Mouse (Mus musculus) cerebellum, adult 2 months (tissue): ENCODE measurements around the gene Clic5. TPM values are rescaled to one million over a fixed set of nuclear protein-coding genes. Genes with fewer than 3 reads are reported as not detected.

ENCODE experiments used
- DNase-seq, 2 experiments: peaks; one replicate each; pipeline ENCODE4 v3.0.0; 2021
- H3K27ac ChIP-seq: fragments of 200-500 bp; 2 replicates; pipeline ENCODE4 v1.5.1; 2012; ENCODE audit warnings: low read length, control low read depth, inconsistent platforms; ENCODE audit not compliant: insufficient read depth
- H3K27me3 ChIP-seq: fragments of 200-500 bp; 2 replicates; pipeline ENCODE4 v1.6.1; 2012; ENCODE audit warnings: inconsistent platforms, mild to moderate bottlenecking, low read length, moderate library complexity; ENCODE audit not compliant: control insufficient read depth, insufficient read depth
- H3K4me1 ChIP-seq: fragments of 200-500 bp; 2 replicates; pipeline ENCODE4 v1.6.1; 2011; ENCODE audit warnings: low read length; ENCODE audit not compliant: control insufficient read depth, insufficient read depth
- H3K4me3 ChIP-seq: fragments of 200-500 bp; replicated peaks from 2 replicates; pipeline ENCODE3; 2011; ENCODE audit warnings: mild to moderate bottlenecking, low read depth, low read length, control low read depth; ENCODE audit not compliant: insufficient read depth
- CTCF ChIP-seq: fragments of 200-500 bp; IDR thresholded peaks from 2 replicates; pipeline ENCODE4 v1.5.1; 2011; ENCODE audit warnings: low read depth, mild to moderate bottlenecking, control low read depth, low read length, moderate library complexity, borderline replicate concordance; ENCODE audit not compliant: insufficient read depth
- POLR2A ChIP-seq: fragments of 200-500 bp; IDR thresholded peaks from 2 replicates; pipeline ENCODE4 v1.6.1; 2011; ENCODE audit warnings: low read length, control low read depth, borderline replicate concordance; ENCODE audit not compliant: insufficient read depth
- WGBS: fragments of 180-500 bp; shearing (Covaris S2); methylation state at CpG from one replicate; pipeline ENCODE4 v1.1.7; 2018; 5-methylcytosine and 5-hydroxymethylcytosine counted together
- polyA plus RNA-seq: library from polyadenylated mRNA; depleted of rRNA; stranded (reverse); fragments of >200 nt; gene quantifications from 2 replicates; pipeline ENCODE4 v1.2.3, GENCODE M21; 2012; rRNA removed

Gene Clic5
- polyA plus RNA-seq, 1 experiment = 2.7 TPM

GRCm38 (mm10) chr17:44327279-44328146 is 139.1 kb downstream of the Clic5 start:
- no peak for DNase-seq
- H3K4me1 ChIP-seq = no peaks in the 10 kb centered on the region
- no peak overlapping the region for H3K4me3 ChIP-seq
- H3K27me3 ChIP-seq = no peaks in the 10 kb centered on the region
- TF ChIP-seq POLR2A (no peak), CTCF (no peak)
- no peak overlapping the region for H3K27ac ChIP-seq
- WGBS = 38% methylated on average over 10 of the region's 10 CpGs

- 48% methylated on average over 5 of the region's 5 CpGs for WGBS
- no peak for DNase-seq
- no peaks in the 10 kb centered on the region for H3K4me1 ChIP-seq
- no peaks in the 10 kb centered on the region for H3K27me3 ChIP-seq
- H3K4me3 ChIP-seq = no peak overlapping the region
- H3K27ac ChIP-seq = no peak overlapping the region
- no peak for TF ChIP-seq POLR2A
- no peak for TF ChIP-seq CTCF
Measured at GRCm38 (mm10) chr17:44328147-44328482, 139.7 kb downstream of the Clic5 start.

Other genes with a start within 250 kb of the Clic5 start
- 220 and 223 TPM in 2 replicates for gene Enpp5, start 109.8 kb upstream of the Clic5 start, polyA plus RNA-seq
- gene Enpp4, start 82.8 kb upstream of the Clic5 start, polyA plus RNA-seq = 14.4 and 18.2 TPM in 2 replicates